Mouse (Mus musculus) kidney, postnatal 14 days (tissue): Measurements from ENCODE around the gene Gmcl1.

Source experiments
- DNase-seq: peaks from one replicate; pipeline ENCODE4 v3.0.0; 2022; ENCODE audit warnings: mixed read lengths

Gmcl1 gene

DNA sequence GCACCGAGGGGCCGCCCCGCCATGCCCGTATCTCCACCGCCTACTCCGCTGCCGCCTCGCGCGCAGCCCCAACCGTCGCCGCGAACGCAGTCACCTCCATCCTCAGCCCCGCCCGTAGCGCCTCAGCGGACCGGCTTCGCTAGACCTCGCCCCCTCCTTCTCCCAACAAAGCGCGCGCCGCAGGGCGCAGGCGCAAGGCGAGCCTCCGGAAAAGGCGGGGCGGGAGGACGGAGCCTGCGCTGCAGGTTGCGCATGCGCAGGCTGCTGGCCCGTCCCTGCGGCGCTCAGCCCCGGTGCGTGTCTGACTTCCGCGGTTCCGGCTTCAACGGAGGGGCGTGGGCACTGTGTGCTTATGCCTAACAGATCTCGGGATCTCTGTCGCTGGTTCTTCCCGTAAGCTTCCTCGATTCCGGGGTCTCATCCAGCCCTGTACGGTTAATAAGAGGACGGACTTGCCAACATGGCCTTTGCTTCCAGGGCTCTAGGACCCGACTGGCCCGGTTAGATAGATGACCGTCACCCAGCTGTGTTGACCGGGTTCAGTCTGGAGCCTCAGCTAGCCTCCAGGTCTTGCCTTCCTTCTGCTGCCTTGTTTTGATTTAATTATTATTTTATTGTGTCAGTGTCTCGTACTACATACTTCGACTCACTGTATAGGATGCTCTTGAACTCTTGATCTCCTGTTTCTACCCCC, at the start of gene Gmcl1:
Gene Gmcl1, minus strand, starts transcription at position 201 of the 694 bp plus-strand sequence.
- peak; percentile 95 for DNase-seq

- peak; percentile 32 for DNase-seq
These were observed 49.2 kb upstream of the Gmcl1 start for GRCm38 (mm10) chr6:86782342-86782741.

- no peak for DNase-seq
These were observed 48.3 kb upstream of the Gmcl1 start for GRCm38 (mm10) chr6:86781361-86781957.

- no peak for DNase-seq
These were observed 45.9 kb upstream of the Gmcl1 start for GRCm38 (mm10) chr6:86778910-86779594.

- DNase-seq, result no peak
These were observed 44.0 kb upstream of the Gmcl1 start for GRCm38 (mm10) chr6:86777181-86777580.

DNA sequence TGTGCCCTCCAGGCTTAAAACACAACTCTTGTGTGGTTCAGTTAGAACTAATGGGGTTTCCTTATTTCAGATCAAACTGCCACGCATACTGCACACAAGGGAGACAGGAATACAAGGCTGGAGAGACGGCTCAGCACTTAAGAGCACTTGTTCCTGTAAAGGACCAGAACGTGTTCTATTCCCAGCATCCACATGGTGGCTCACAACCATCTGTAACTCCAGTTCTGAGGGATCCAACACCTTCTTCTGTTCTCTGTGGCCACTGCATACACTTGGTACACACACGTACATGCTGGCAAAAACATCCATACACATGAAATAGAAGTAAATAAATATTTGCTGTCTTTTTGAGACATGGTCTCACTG, 43.5 kb upstream of the Gmcl1 start:
- no peak for DNase-seq

DNA sequence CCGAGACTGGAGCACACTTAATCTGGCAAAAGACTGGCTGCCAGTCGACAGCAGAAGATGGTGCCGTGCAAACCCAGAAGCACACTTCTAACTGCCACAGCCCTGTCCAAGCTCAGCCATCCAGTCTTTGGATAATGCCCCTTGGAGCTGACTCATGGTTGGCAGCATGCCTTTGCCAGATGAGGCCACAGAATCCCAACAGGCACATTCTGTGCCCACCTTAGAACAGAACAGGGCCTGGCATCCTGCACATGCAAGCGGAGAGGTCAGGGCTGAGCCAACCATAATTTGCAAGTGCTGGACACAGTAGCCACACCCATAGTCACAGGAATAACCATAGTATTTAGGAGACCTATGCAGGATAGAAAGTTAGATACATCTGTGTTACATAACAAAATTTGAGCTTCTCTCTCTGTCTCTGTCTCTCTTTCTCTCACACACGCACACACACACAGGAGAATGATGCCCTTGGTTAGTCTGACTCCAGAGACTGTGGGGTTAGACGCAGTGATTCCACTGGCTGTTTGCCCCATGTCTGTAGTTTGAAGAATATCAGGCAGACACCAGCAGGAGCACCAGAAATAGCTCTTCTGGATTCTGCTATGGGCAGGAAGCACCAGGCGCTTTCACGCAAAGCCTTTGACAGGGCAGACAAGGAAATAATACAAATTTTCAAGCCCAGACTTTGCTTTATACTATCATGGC, 43.0 kb upstream of the Gmcl1 start:
- peak; percentile 31 for DNase-seq

GRCm38 (mm10) chr6:86774937-86775336, 41.8 kb upstream of the Gmcl1 start:
- DNase-seq, result no peak

- no peak for DNase-seq
These were observed 40.6 kb upstream of the Gmcl1 start for GRCm38 (mm10) chr6:86773830-86774229.

GRCm38 (mm10) chr6:86772631-86773030, 39.4 kb upstream of the Gmcl1 start:
- DNase-seq, result no peak

GRCm38 (mm10) chr6:86768938-86769337, 35.8 kb upstream of the Gmcl1 start:
- no peak for DNase-seq

GRCm38 (mm10) chr6:86768186-86768776, 35.1 kb upstream of the Gmcl1 start:
- DNase-seq, result no peak

GRCm38 (mm10) chr6:86767465-86767864, 34.3 kb upstream of the Gmcl1 start:
- no peak for DNase-seq

DNA sequence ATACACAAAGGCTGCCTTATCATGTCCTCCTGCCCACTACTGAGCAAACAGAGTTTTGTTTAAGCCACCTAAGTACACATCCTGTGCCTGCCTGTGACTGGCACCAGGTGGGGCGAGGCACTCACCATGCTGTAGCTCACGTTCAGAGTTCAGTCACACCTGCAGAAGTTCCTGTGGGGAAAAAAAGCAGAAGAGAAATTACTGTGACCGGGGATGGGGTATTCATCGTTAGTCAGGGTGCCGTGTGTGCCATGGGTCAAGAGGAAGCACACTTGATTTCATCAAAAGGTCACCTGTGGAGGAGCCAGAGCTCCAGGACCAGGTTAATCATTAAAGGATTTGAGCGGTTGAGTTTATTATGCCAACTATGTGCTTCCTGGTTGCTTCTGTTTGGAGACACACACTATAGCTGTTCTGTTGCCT, 32.5 kb upstream of the Gmcl1 start:
- DNase-seq, result peak; percentile 76

DNA sequence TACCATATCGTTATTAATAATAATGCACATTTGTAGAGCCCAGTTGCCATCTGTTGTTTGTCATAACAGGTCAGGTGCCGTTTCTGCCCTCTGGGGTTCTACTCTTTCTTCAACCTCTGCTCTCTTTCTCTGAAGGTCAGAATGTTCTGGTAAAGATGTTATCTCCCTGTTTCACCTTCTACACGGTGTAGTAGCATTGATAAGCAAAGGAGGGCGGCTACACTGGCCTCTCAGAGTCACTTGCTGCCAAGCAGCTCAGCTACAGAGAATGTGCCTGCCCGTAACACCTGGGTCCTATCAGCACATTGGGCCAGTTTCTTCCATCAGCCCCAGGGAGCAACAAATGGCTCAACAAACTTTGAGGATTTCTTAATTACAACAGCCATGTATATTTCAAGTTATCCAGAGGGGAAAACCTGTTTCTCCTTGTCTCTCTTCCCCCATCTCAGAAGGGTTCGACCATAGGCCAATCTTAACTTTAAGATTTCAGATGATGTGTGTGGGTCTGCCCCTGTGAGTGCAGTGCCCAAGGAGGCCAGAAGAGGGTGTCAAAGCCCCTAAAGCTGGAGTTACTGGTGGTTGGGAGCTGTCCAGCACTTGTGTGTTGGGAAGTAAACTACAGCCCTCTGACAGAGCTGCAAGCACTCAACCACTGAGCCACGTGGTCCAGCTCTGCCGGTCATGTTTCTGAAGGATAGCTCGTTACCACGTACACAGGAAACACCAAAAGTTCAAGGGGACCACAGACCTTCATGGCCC, 21.1 kb upstream of the Gmcl1 start:
- DNase-seq, result no peak

DNA sequence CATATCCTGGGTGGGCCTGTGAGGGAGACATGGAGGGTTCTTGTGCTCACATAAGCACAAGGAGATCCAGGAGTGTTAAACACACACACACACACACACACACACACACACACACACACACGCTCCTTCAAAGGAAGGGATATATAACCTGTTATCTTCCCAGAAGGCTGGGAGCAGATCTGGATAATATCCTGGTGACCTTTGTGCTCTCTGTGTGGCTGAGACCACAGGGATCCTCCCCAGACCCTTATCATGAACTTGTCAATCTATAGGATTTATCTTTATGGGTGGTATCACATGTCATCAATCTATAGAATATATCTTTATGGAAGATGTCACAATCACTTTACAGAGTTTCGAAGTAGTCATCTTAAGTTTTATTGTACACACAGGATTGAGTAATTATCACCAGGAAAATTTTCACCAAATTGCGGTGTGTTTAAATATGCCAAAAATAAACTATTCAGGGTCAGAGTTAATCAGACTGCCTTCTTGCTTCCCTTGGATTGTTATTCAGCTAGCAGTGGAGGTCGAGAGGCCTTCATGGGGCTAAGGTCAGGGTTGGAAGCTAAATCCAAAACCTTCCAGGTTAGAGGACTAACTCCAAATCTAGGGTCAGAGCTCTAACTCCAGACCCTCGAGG, 19.8 kb upstream of the Gmcl1 start:
- no peak for DNase-seq

- DNase-seq, result no peak
These were observed 17.8 kb upstream of the Gmcl1 start for GRCm38 (mm10) chr6:86750961-86751360.

- no peak for DNase-seq
These were observed 16.6 kb upstream of the Gmcl1 start for GRCm38 (mm10) chr6:86749817-86750216.

DNA sequence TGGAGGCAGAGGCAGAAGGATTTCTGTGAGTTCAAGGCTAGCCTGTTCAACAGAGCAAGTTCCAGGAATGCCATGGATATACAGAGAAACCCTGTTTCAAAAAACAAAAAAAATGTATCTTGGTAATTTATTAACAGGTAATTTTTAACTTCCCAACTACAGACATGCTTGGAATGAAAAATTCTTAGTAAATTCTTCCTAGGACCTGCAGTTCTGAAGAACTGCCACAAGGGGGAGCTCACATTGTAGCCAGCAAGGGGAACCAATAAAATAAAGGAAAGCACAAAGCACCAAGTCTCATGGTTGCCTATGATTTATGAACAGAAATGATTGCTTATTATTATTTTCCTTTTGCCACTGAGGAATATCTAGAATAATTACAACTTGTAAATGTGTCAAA, 14.0 kb upstream of the Gmcl1 start:
- peak; percentile 48 for DNase-seq

DNA sequence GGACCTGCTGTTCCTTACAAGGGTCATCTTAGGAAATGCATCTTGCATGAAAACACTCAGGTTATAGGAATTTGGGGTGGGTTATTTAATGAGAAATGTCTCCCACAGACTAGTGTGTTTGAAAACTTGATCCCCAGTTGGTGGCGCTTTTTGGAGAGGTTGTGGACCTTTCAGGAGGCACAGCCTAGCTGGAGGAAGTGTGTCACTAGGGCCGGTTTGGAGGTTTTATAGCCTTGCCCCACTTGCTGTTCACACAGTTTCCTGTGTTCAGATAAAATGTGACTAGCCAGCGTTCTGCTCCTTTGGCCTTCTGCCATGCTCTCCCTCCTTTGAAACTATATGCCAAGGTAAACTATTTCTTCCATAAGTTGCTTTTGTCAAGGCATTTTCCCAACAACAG, 7.5 kb upstream of the Gmcl1 start:
- DNase-seq, result no peak

- no peak for DNase-seq
These were observed 3.6 kb upstream of the Gmcl1 start for GRCm38 (mm10) chr6:86736830-86737229.

- no peak for DNase-seq
These were observed 3.1 kb upstream of the Gmcl1 start for GRCm38 (mm10) chr6:86736313-86736712.
